Mouse (Mus musculus) heart, embryonic 15.5 days (tissue): ENCODE data around the gene Ndst2. TPM values are rescaled to one million over a fixed set of nuclear protein-coding genes. Genes with fewer than 3 reads are reported as not detected.

Source experiments
- ATAC-seq: fragments of 200-750 bp; cut with Nextera tagmentation; replicated peaks from 2 replicates; pipeline ENCODE4 v1.8.0; 2017; ENCODE audit warnings: low read depth, moderate TSS enrichment; ENCODE audit not compliant: insufficient number of reproducible peaks, insufficient read depth, low FRiP score
- H3K27ac ChIP-seq: fragments of 300-500 bp; sonication (generic); 2 replicates; pipeline ENCODE4 v1.5.1; 2015; ENCODE audit warnings: mild to moderate bottlenecking, inconsistent platforms
- H3K27me3 ChIP-seq: fragments of 300-500 bp; sonication (generic); 2 replicates; pipeline ENCODE4 v1.6.1; 2015; ENCODE audit warnings: inconsistent platforms
- H3K36me3 ChIP-seq: fragments of 300-500 bp; sonication (generic); 2 replicates; pipeline ENCODE4 v1.6.1; 2015; ENCODE audit warnings: mild to moderate bottlenecking, inconsistent platforms
- H3K4me1 ChIP-seq: fragments of 300-500 bp; sonication (generic); replicated peaks from 2 replicates; pipeline ENCODE4 v1.6.1; 2015; ENCODE audit warnings: inconsistent platforms
- H3K4me2 ChIP-seq: fragments of 300-500 bp; sonication (generic); 2 replicates; pipeline ENCODE4 v1.6.1; 2015; ENCODE audit warnings: inconsistent platforms, mild to moderate bottlenecking, moderate library complexity
- H3K4me3 ChIP-seq: fragments of 300-500 bp; sonication (generic); 2 replicates; pipeline ENCODE4 v1.5.1; 2015; ENCODE audit warnings: mild to moderate bottlenecking, inconsistent platforms
- H3K9ac ChIP-seq: fragments of 300-500 bp; sonication (generic); 2 replicates; pipeline ENCODE4 v1.6.1; 2015; ENCODE audit warnings: mild to moderate bottlenecking, inconsistent platforms
- H3K9me3 ChIP-seq: fragments of 300-500 bp; sonication (generic); replicated peaks from 2 replicates; pipeline ENCODE4 v1.6.1; 2016; ENCODE audit warnings: inconsistent platforms
- WGBS: fragments of 180-500 bp; shearing (Covaris S2); methylation state at CpG from one replicate; pipeline ENCODE4 v1.1.7; 2015; ENCODE audit warnings: mixed read lengths; 5-methylcytosine and 5-hydroxymethylcytosine counted together
- polyA plus RNA-seq: library from polyadenylated mRNA; unstranded; fragments of >200 nt; fragmentation: Nextera tagmentation; extraction: Ambion mirVana; gene quantifications from 2 replicates; pipeline ENCODE4 v1.2.1, GENCODE M21; 2015

The Ndst2 gene
- polyA plus RNA-seq, 1 experiment from 2014 or later: 13.8 TPM

- peaks cover 67% of the 10 kb centered on the region for H3K4me1 ChIP-seq
Measured at GRCm38 (mm10) chr14:20698515-20698914, 35.8 kb downstream of the Ndst2 start.

GRCm38 (mm10) chr14:20696986-20697385 lies 37.4 kb downstream of the Ndst2 start:
- H3K4me2 ChIP-seq: peak overlapping the region; percentile 85
- H3K4me3 ChIP-seq: peak overlapping the region; percentile 68
- peak overlapping the region; percentile 10 for H3K9ac ChIP-seq
- no peaks in the 10 kb centered on the region for H3K27me3 ChIP-seq
- no peaks in the 10 kb centered on the region for H3K9me3 ChIP-seq
- 11% methylated on average over 1 of the region's 1 CpGs for WGBS
- no peak for ATAC-seq
- peaks cover 30% of the 10 kb centered on the region for H3K36me3 ChIP-seq
- peak overlapping the region; percentile 14 for H3K27ac ChIP-seq
- peaks cover 63% of the 10 kb centered on the region for H3K4me1 ChIP-seq

More at GRCm38 (mm10) chr14:20698515-20698914, 35.8 kb downstream of the Ndst2 start:
- Histone ChIP-seq H3K9me3 (no peaks in the 10 kb centered on the region), H3K4me2 (peak overlapping the region; percentile 85; the same call in 1 of the 2 replicates), H3K27me3 (no peaks in the 10 kb centered on the region), H3K9ac (no peak overlapping the region), H3K36me3 (peaks cover 15% of the 10 kb centered on the region), H3K4me3 (no peak overlapping the region), H3K27ac (no peak overlapping the region)
- WGBS: 66% methylated on average over 2 of the region's 2 CpGs
- ATAC-seq: no peak

- Histone ChIP-seq H3K9ac (peak overlapping the region; percentile 77), H3K9me3 (no peaks in the 10 kb centered on the region), H3K27ac (peak overlapping the region; percentile 94), H3K4me3 (peak overlapping the region; percentile 68), H3K4me1 (peaks cover 53% of the 10 kb centered on the region), H3K27me3 (no peaks in the 10 kb centered on the region), H3K4me2 (peak overlapping the region; percentile 85), H3K36me3 (peaks cover 40% of the 10 kb centered on the region)
- no peak for ATAC-seq
- 9% methylated on average over 27 of the region's 27 CpGs for WGBS
Measured at GRCm38 (mm10) chr14:20695761-20696520, 38.4 kb downstream of the Ndst2 start.

GRCm38 (mm10) chr14:20694884-20695760 lies 39.2 kb downstream of the Ndst2 start, which contains the start of gene Fut11:
Gene Fut11, plus strand, starts transcription at chr14:20694968.
- H3K27me3 ChIP-seq: no peaks in the 10 kb centered on the region
- peaks cover 46% of the 10 kb centered on the region for H3K4me1 ChIP-seq
- ATAC-seq: peak; percentile 90
- under 1% methylated on average over 110 of the region's 111 CpGs for WGBS
- H3K9me3 ChIP-seq: no peaks in the 10 kb centered on the region
- H3K27ac ChIP-seq: peak within 1 kb of the TSS; percentile 94
- H3K9ac ChIP-seq: peak within 1 kb of the TSS; percentile 77
- H3K4me3 ChIP-seq: peak within 1 kb of the TSS; percentile 68
- peaks cover 47% of the 10 kb centered on the region for H3K36me3 ChIP-seq
- H3K4me2 ChIP-seq: peak within 1 kb of the TSS; percentile 85

GRCm38 (mm10) chr14:20694185-20694883 lies 40.0 kb downstream of the Ndst2 start:
- peak overlapping the region; percentile 94 for H3K27ac ChIP-seq
- H3K4me1 ChIP-seq: peaks cover 45% of the 10 kb centered on the region
- peak overlapping the region; percentile 85 for H3K4me2 ChIP-seq
- no peak for ATAC-seq
- 47% methylated on average over 13 of the region's 13 CpGs for WGBS
- H3K36me3 ChIP-seq: peaks cover 55% of the 10 kb centered on the region
- peak overlapping the region; percentile 77 for H3K9ac ChIP-seq
- H3K27me3 ChIP-seq: no peaks in the 10 kb centered on the region
- no peaks in the 10 kb centered on the region for H3K9me3 ChIP-seq
- peak overlapping the region; percentile 68 for H3K4me3 ChIP-seq

- Histone ChIP-seq H3K4me1 (peaks cover 42% of the 10 kb centered on the region), H3K4me3 (peak overlapping the region; percentile 68; the same call in 1 of the 2 replicates), H3K9me3 (no peaks in the 10 kb centered on the region), H3K9ac (no peak overlapping the region), H3K27ac (no peak overlapping the region), H3K36me3 (peaks cover 57% of the 10 kb centered on the region), H3K4me2 (no peak overlapping the region), H3K27me3 (no peaks in the 10 kb centered on the region)
- no peak for ATAC-seq
- 85% methylated on average over 10 of the region's 10 CpGs for WGBS
Measured at GRCm38 (mm10) chr14:20693589-20694101, 40.7 kb downstream of the Ndst2 start.

GRCm38 (mm10) chr14:20691772-20692171 lies 42.6 kb downstream of the Ndst2 start:
- WGBS: 84% methylated on average over 6 of the region's 6 CpGs
- H3K4me2 ChIP-seq: no peak overlapping the region
- H3K4me1 ChIP-seq: peaks cover 24% of the 10 kb centered on the region
- no peak overlapping the region for H3K4me3 ChIP-seq
- H3K27me3 ChIP-seq: no peaks in the 10 kb centered on the region
- H3K36me3 ChIP-seq: peaks cover 73% of the 10 kb centered on the region
- H3K9me3 ChIP-seq: no peaks in the 10 kb centered on the region
- no peak for ATAC-seq
- no peak overlapping the region for H3K27ac ChIP-seq
- H3K9ac ChIP-seq: no peak overlapping the region

- H3K4me2 ChIP-seq: no peak overlapping the region
- 91% methylated on average over 2 of the region's 2 CpGs for WGBS
- no peak overlapping the region for H3K4me3 ChIP-seq
- H3K36me3 ChIP-seq: peaks cover 98% of the 10 kb centered on the region
- no peak for ATAC-seq
- H3K9me3 ChIP-seq: no peaks in the 10 kb centered on the region
- H3K27me3 ChIP-seq: no peaks in the 10 kb centered on the region
- no peak overlapping the region for H3K9ac ChIP-seq
- peaks cover 4% of the 10 kb centered on the region for H3K4me1 ChIP-seq
- H3K27ac ChIP-seq: no peak overlapping the region
Measured at GRCm38 (mm10) chr14:20689009-20689408, 45.4 kb downstream of the Ndst2 start.

GRCm38 (mm10) chr14:20686576-20686975 lies 47.8 kb downstream of the Ndst2 start:
- peaks cover 96% of the 10 kb centered on the region for H3K36me3 ChIP-seq
- no peak overlapping the region for H3K4me3 ChIP-seq
- ATAC-seq: no peak
- 94% methylated on average over 3 of the region's 3 CpGs for WGBS
- H3K4me1 ChIP-seq: peaks cover 7% of the 10 kb centered on the region
- no peak overlapping the region for H3K4me2 ChIP-seq
- no peak overlapping the region for H3K9ac ChIP-seq
- H3K9me3 ChIP-seq: no peaks in the 10 kb centered on the region
- no peak overlapping the region for H3K27ac ChIP-seq
- H3K27me3 ChIP-seq: no peaks in the 10 kb centered on the region

GRCm38 (mm10) chr14:20682498-20682897 lies 51.9 kb downstream of the Ndst2 start:
- Histone ChIP-seq H3K4me1 (peaks cover 7% of the 10 kb centered on the region), H3K36me3 (peaks cover 97% of the 10 kb centered on the region), H3K27me3 (no peaks in the 10 kb centered on the region), H3K27ac (peak overlapping the region; percentile 51), H3K9ac (no peak overlapping the region), H3K4me3 (no peak overlapping the region), H3K4me2 (no peak overlapping the region), H3K9me3 (no peaks in the 10 kb centered on the region)
- ATAC-seq: no peak
- WGBS: 44% methylated on average over 3 of the region's 3 CpGs
